Mouse (Mus musculus): ENCODE measurements around the gene Nox1. TPM values are rescaled to one million over a fixed set of nuclear protein-coding genes. Genes with fewer than 3 reads are reported as not detected.
"Not testable (repeated sequence)": the region's sequence is repeated elsewhere in the genome, so short reads cannot be mapped to it uniquely, and the experiment has no call there.

Nox1 gene
- 0.07 and 0.08 TPM in 2 replicates for polyA plus RNA-seq (2012; rRNA removed)

- DNase-seq (ENCODE audit: low spot score), result no peak
Measured at GRCm38 (mm10) chrX:134221856-134222255, at the start of gene Nox1. Gene Nox1, minus strand, starts transcription at chrX:134221956.

GRCm38 (mm10) chrX:134262129-134262528, 40.4 kb upstream of the Nox1 start:
- DNase-seq (ENCODE audit: low spot score), result no peak

GRCm38 (mm10) chrX:134261191-134261590, 39.4 kb upstream of the Nox1 start:
- DNase-seq (ENCODE audit: low spot score), result no peak

GRCm38 (mm10) chrX:134248202-134248601, 26.4 kb upstream of the Nox1 start:
- DNase-seq (ENCODE audit: low spot score), result no peak

- no peak for DNase-seq (ENCODE audit: low spot score)
Measured at GRCm38 (mm10) chrX:134245946-134246345, 24.2 kb upstream of the Nox1 start.

GRCm38 (mm10) chrX:134238266-134238665, 16.5 kb upstream of the Nox1 start:
- DNase-seq (ENCODE audit: low spot score), result no peak

GRCm38 (mm10) chrX:134233048-134233447, 11.3 kb upstream of the Nox1 start:
- DNase-seq (ENCODE audit: low spot score), result no peak

- DNase-seq (ENCODE audit: low spot score), result no peak
Measured at GRCm38 (mm10) chrX:134220618-134221017, 1.1 kb downstream of the Nox1 start.

- no peak for DNase-seq (ENCODE audit: low spot score)
Measured at GRCm38 (mm10) chrX:134218161-134218560, 3.6 kb downstream of the Nox1 start.

GRCm38 (mm10) chrX:134211151-134211642, 10.6 kb downstream of the Nox1 start:
- DNase-seq (ENCODE audit: low spot score), result no peak

- DNase-seq (ENCODE audit: low spot score), result no peak
Measured at GRCm38 (mm10) chrX:134208491-134208890, 13.3 kb downstream of the Nox1 start.

- DNase-seq (ENCODE audit: low spot score), result not testable (repeated sequence)
Measured at GRCm38 (mm10) chrX:134187201-134187600, 34.6 kb downstream of the Nox1 start, which contains the start of gene Arl13a. Gene Arl13a, plus strand, starts transcription at chrX:134187501.

GRCm38 (mm10) chrX:134174699-134175098, 47.1 kb downstream of the Nox1 start:
- no peak for DNase-seq (ENCODE audit: low spot score)

- DNase-seq (ENCODE audit: low spot score), result no peak
Measured at GRCm38 (mm10) chrX:134170584-134170983, 51.2 kb downstream of the Nox1 start.

- DNase-seq (ENCODE audit: low spot score), result no peak
Measured at GRCm38 (mm10) chrX:134163484-134163883, 58.3 kb downstream of the Nox1 start.

GRCm38 (mm10) chrX:134162826-134163225, 58.9 kb downstream of the Nox1 start:
- peak; percentile 23 for DNase-seq (ENCODE audit: low spot score)

- DNase-seq (ENCODE audit: low spot score), result no peak
Measured at GRCm38 (mm10) chrX:134162043-134162720, 59.6 kb downstream of the Nox1 start, which contains the start of gene Xkrx. Gene Xkrx, minus strand, starts transcription at chrX:134162076.

GRCm38 (mm10) chrX:134160442-134160841, 61.3 kb downstream of the Nox1 start:
- DNase-seq (ENCODE audit: low spot score), result no peak

GRCm38 (mm10) chrX:134158151-134158550, 63.6 kb downstream of the Nox1 start:
- no peak for DNase-seq (ENCODE audit: low spot score)

GRCm38 (mm10) chrX:134141986-134142385, 79.8 kb downstream of the Nox1 start:
- no peak for DNase-seq (ENCODE audit: low spot score)

GRCm38 (mm10) chrX:134141551-134141950, 80.2 kb downstream of the Nox1 start:
- DNase-seq (ENCODE audit: low spot score), result no peak

- DNase-seq (ENCODE audit: low spot score), result no peak
Measured at GRCm38 (mm10) chrX:134140024-134140423, 81.7 kb downstream of the Nox1 start.

GRCm38 (mm10) chrX:134133821-134134220, 87.9 kb downstream of the Nox1 start:
- no peak for DNase-seq (ENCODE audit: low spot score)

GRCm38 (mm10) chrX:134132295-134132694, 89.5 kb downstream of the Nox1 start:
- DNase-seq (ENCODE audit: low spot score), result no peak
